Mouse (Mus musculus): Measurements from ENCODE around the gene Sh2d4b. TPM values are rescaled to one million over a fixed set of nuclear protein-coding genes. Genes with fewer than 3 reads are reported as not detected.

Sh2d4b gene
- polyA plus RNA-seq, 1 experiment: 7.0 TPM

DNA sequence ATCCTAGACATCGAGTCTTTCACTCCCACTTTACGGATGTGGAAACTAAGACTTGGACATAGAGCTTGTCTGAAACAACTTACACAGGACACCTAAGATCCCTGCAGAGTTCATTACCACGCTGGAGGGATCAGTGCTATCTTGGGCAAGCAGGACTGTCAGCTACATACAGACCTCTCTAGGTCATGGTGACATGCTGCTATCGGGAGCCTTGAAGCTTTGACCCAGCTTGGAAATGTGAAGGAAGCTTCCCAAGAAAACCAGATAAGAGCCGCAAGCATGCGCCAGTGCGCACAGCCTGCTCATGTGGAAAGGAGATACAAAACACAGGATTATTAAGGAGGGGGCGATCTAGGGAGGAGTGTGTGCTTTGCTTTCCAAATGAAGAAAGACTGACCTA lies 22.8 kb upstream of the Sh2d4b start:
- no peak overlapping the region for H3K4me3 ChIP-seq (ENCODE audit: control insufficient read depth, insufficient read depth, low read length)
- no peak overlapping the region for H3K27ac ChIP-seq (ENCODE audit: control insufficient read depth, insufficient read depth, low read length)
- H3K36me3 ChIP-seq (ENCODE audit: control insufficient read depth, insufficient read depth, low read length): peaks cover 21% of the 10 kb centered on the region
- 94% methylated on average over 8 of the region's 8 CpGs for whole genome bisulfite sequencing
- TF ChIP-seq CTCF (IDR thresholded peaks at IDR 0.05; ENCODE audit: borderline replicate concordance, control insufficient read depth, extremely low read depth, insufficient read depth, low read length, poor library complexity): no peak
- TF ChIP-seq POLR2A (IDR thresholded peaks at IDR 0.05; ENCODE audit: control insufficient read depth, extremely low read depth, insufficient read depth, low read length, poor library complexity): no peak
- H3K27me3 ChIP-seq (ENCODE audit: control insufficient read depth, insufficient read depth, low read length): no peaks in the 10 kb centered on the region
- no peaks in the 10 kb centered on the region for H3K4me1 ChIP-seq (replicated peaks; ENCODE audit: control insufficient read depth, insufficient read depth, low read length)
- no peak for DNase-seq

DNA sequence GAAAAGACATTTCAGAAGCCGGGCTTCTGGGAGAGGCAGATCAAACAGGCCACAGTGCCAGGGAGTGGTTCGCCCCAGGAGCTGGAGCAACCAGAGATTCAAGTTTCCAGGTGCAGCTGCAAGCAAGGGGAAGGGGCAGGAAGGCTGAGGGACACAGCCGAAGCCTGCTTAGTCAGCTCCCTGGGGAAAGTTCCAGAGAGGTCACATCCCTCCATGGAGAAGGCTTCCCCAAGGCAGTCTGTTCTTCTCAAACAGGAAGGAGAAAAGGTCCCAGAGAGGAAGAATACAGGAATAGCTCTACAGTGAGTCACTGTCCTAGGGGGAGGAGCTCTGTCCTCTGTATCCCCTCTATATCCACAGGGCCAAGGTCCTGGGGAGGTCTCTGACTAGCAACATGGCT lies 21.6 kb upstream of the Sh2d4b start:
- Histone ChIP-seq H3K4me3 (ENCODE audit: control insufficient read depth, insufficient read depth, low read length) (no peak overlapping the region), H3K27ac (ENCODE audit: control insufficient read depth, insufficient read depth, low read length) (no peak overlapping the region), H3K27me3 (ENCODE audit: control insufficient read depth, insufficient read depth, low read length) (no peaks in the 10 kb centered on the region), H3K4me1 (replicated peaks; ENCODE audit: control insufficient read depth, insufficient read depth, low read length) (no peaks in the 10 kb centered on the region), H3K36me3 (ENCODE audit: control insufficient read depth, insufficient read depth, low read length) (peaks cover 31% of the 10 kb centered on the region)
- WGBS: 89% methylated on average over 3 of the region's 3 CpGs
- DNase-seq: no peak
- no peak for TF ChIP-seq POLR2A (IDR thresholded peaks at IDR 0.05; ENCODE audit: control insufficient read depth, extremely low read depth, insufficient read depth, low read length, poor library complexity)
- TF ChIP-seq CTCF (IDR thresholded peaks at IDR 0.05; ENCODE audit: borderline replicate concordance, control insufficient read depth, extremely low read depth, insufficient read depth, low read length, poor library complexity): no peak

DNA sequence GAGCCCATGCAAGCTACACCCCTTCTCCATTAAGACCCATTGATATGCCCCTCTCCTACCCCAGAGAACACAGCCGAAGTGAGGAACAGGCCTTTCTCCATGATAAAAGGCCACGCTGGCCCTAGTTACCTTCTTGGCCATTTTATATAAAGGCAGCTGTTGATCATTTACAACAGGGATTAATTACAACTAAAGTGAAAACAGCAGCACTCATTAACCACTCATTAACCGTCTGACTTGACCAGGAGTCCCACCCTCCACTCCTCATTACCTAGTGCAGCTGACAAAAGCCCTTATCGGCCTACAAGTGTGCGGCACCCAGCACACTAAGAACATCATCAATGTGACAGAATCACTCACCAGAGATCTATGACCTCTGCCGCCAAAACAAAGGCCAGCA lies 20.6 kb upstream of the Sh2d4b start:
- Histone ChIP-seq H3K4me3 (ENCODE audit: control insufficient read depth, insufficient read depth, low read length) (no peak overlapping the region), H3K36me3 (ENCODE audit: control insufficient read depth, insufficient read depth, low read length) (peaks cover 41% of the 10 kb centered on the region), H3K27me3 (ENCODE audit: control insufficient read depth, insufficient read depth, low read length) (no peaks in the 10 kb centered on the region), H3K27ac (ENCODE audit: control insufficient read depth, insufficient read depth, low read length) (no peak overlapping the region), H3K4me1 (replicated peaks; ENCODE audit: control insufficient read depth, insufficient read depth, low read length) (no peaks in the 10 kb centered on the region)
- TF ChIP-seq CTCF (IDR thresholded peaks at IDR 0.05; ENCODE audit: borderline replicate concordance, control insufficient read depth, extremely low read depth, insufficient read depth, low read length, poor library complexity) (no peak), POLR2A (IDR thresholded peaks at IDR 0.05; ENCODE audit: control insufficient read depth, extremely low read depth, insufficient read depth, low read length, poor library complexity) (no peak)
- 96% methylated on average over 6 of the region's 6 CpGs for WGBS
- no peak for DNase-seq

DNA sequence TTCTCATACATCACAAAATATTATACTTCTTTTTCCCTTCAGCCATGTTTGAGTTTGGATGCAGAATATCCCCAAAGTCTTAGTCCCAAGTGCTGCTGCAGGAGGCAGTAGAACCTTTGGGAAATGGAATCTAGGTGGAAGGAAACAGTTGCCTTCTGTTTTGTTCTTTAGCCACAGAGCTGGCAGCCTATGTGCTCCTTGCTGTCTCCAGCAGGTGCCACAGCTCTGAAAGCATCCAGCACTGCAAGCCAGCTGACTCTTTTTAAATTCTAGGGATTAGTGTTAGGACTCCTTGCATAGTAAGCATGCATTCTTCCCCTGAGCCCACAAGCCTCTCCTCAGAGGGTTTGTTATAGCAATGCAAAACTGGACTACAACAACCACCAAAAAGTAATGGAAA lies 18.5 kb upstream of the Sh2d4b start:
- H3K27me3 ChIP-seq (ENCODE audit: control insufficient read depth, insufficient read depth, low read length): no peaks in the 10 kb centered on the region
- H3K36me3 ChIP-seq (ENCODE audit: control insufficient read depth, insufficient read depth, low read length): peaks cover 52% of the 10 kb centered on the region
- no peaks in the 10 kb centered on the region for H3K4me1 ChIP-seq (replicated peaks; ENCODE audit: control insufficient read depth, insufficient read depth, low read length)

DNA sequence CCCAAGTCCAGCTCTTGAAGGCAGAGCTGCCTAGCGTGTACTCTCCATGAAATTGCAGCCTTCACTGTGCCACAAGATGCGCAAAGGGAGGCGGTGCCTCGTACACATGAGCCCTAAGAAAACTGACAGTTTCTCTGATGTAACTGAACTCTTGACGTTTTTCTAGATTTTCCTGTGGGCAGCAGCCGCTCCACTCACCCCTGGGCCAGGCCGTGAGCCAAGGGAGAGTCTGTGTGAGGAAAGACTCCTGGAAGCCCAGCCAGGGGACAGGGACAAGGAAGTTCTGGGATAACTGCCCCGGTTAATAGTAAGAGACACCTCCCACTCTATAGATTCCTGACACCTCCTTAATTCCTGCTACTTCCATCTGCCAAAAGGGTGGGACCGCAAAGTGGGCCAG lies 15.7 kb upstream of the Sh2d4b start:
- Histone ChIP-seq H3K27ac (ENCODE audit: control insufficient read depth, insufficient read depth, low read length) (no peak overlapping the region), H3K4me3 (ENCODE audit: control insufficient read depth, insufficient read depth, low read length) (no peak overlapping the region), H3K27me3 (ENCODE audit: control insufficient read depth, insufficient read depth, low read length) (no peaks in the 10 kb centered on the region), H3K4me1 (replicated peaks; ENCODE audit: control insufficient read depth, insufficient read depth, low read length) (no peaks in the 10 kb centered on the region), H3K36me3 (ENCODE audit: control insufficient read depth, insufficient read depth, low read length) (peaks cover 44% of the 10 kb centered on the region)
- WGBS: 93% methylated on average over 9 of the region's 9 CpGs
- no peak for DNase-seq
- no peak for TF ChIP-seq POLR2A (IDR thresholded peaks at IDR 0.05; ENCODE audit: control insufficient read depth, extremely low read depth, insufficient read depth, low read length, poor library complexity)
- no peak for TF ChIP-seq CTCF (IDR thresholded peaks at IDR 0.05; ENCODE audit: borderline replicate concordance, control insufficient read depth, extremely low read depth, insufficient read depth, low read length, poor library complexity)

More for the DNA sequence above, 18.5 kb upstream of the Sh2d4b start:
- no peak for DNase-seq
- no peak overlapping the region for H3K27ac ChIP-seq (ENCODE audit: control insufficient read depth, insufficient read depth, low read length)
- H3K4me3 ChIP-seq (ENCODE audit: control insufficient read depth, insufficient read depth, low read length): no peak overlapping the region
- TF ChIP-seq POLR2A (IDR thresholded peaks at IDR 0.05; ENCODE audit: control insufficient read depth, extremely low read depth, insufficient read depth, low read length, poor library complexity) (no peak), CTCF (IDR thresholded peaks at IDR 0.05; ENCODE audit: borderline replicate concordance, control insufficient read depth, extremely low read depth, insufficient read depth, low read length, poor library complexity) (no peak)

DNA sequence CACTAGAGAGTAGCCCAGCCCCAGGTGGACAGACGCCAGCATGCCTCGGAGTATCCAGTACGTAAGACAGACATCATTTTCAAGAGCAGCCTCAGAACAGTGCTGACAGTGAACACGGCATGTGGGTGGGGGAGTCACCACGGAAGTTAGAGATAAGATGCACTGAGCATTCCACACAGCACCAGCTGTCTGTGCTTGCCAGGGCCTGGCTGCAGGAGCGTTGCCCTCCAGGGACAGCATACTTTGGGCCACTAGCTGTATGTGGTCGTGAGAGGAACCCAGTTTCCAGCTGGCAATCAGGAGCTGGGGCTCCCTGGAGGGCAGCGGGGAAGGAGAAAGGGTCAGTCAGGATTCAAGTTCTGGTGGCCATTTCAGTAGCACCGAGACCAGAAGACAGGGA lies 13.7 kb upstream of the Sh2d4b start:
- no peak for DNase-seq
- WGBS: 93% methylated on average over 9 of the region's 9 CpGs
- H3K27ac ChIP-seq (ENCODE audit: control insufficient read depth, insufficient read depth, low read length): no peak overlapping the region
- no peaks in the 10 kb centered on the region for H3K27me3 ChIP-seq (ENCODE audit: control insufficient read depth, insufficient read depth, low read length)
- H3K4me3 ChIP-seq (ENCODE audit: control insufficient read depth, insufficient read depth, low read length): no peak overlapping the region
- H3K36me3 ChIP-seq (ENCODE audit: control insufficient read depth, insufficient read depth, low read length): peaks cover 38% of the 10 kb centered on the region
- no peaks in the 10 kb centered on the region for H3K4me1 ChIP-seq (replicated peaks; ENCODE audit: control insufficient read depth, insufficient read depth, low read length)
- TF ChIP-seq POLR2A (IDR thresholded peaks at IDR 0.05; ENCODE audit: control insufficient read depth, extremely low read depth, insufficient read depth, low read length, poor library complexity) (no peak), CTCF (IDR thresholded peaks at IDR 0.05; ENCODE audit: borderline replicate concordance, control insufficient read depth, extremely low read depth, insufficient read depth, low read length, poor library complexity) (no peak)

DNA sequence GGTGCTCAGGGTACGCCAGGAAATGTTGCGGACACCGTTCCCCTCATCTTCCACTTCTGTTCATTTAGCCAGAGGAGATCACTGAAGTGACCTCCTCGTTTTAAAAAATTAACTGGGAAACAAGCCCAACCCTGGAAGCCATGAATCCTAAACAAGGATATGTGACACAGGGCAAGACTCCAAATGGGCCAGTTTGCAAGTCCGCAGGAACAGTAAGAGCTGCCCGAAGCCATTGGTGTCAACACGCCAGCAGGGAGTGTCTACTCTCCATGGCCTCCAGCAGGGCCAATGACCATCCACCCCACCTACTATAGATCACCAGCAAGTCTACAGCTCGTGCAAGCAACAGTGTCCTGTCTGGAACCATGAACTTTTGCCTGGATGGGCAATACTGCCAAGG lies 12.7 kb upstream of the Sh2d4b start:
- 96% methylated on average over 8 of the region's 8 CpGs for WGBS
- DNase-seq: no peak
- Histone ChIP-seq H3K27ac (ENCODE audit: control insufficient read depth, insufficient read depth, low read length) (no peak overlapping the region), H3K4me1 (replicated peaks; ENCODE audit: control insufficient read depth, insufficient read depth, low read length) (no peaks in the 10 kb centered on the region), H3K36me3 (ENCODE audit: control insufficient read depth, insufficient read depth, low read length) (peaks cover 31% of the 10 kb centered on the region), H3K27me3 (ENCODE audit: control insufficient read depth, insufficient read depth, low read length) (no peaks in the 10 kb centered on the region), H3K4me3 (ENCODE audit: control insufficient read depth, insufficient read depth, low read length) (no peak overlapping the region)
- TF ChIP-seq CTCF (IDR thresholded peaks at IDR 0.05; ENCODE audit: borderline replicate concordance, control insufficient read depth, extremely low read depth, insufficient read depth, low read length, poor library complexity): no peak
- no peak for TF ChIP-seq POLR2A (IDR thresholded peaks at IDR 0.05; ENCODE audit: control insufficient read depth, extremely low read depth, insufficient read depth, low read length, poor library complexity)
